8 mouse cellular contexts compared by ENCODE assay signal in genomic region chr3:94849338-94849737, GRCm38 (mm10). TPM values are rescaled to one million over a fixed set of nuclear protein-coding genes. Genes with fewer than 3 reads are reported as not detected.
DNase-seq lines count a peak whose midpoint lies in the region; ATAC-seq and TF ChIP-seq lines count a peak whose summit lies in the region.

No protein-coding gene starts in this region.

- 0 out of 2 replicates have a peak, but pooled peaks have one; percentile 17 for ATAC-seq in heart, embryonic 16.5 days (replicated peaks; ENCODE audit: extremely low read depth, insufficient read depth, low FRiP score)
- ATAC-seq in megakaryocyte, adult 5-6 weeks (ENCODE audit: poor library complexity, severe bottlenecking): peak; percentile 76

- no peaks in the 10 kb centered on the region for H3K27me3 ChIP-seq in heart, adult 2 months (ENCODE audit: control insufficient read depth, insufficient read depth, low read length)
- H3K27me3 ChIP-seq in heart, embryonic 10.5 days (ENCODE audit: insufficient read depth, poor library complexity, severe bottlenecking): no peaks in the 10 kb centered on the region
- H3K27me3 ChIP-seq in heart, embryonic 16.5 days (ENCODE audit: control insufficient read depth, insufficient read depth, low read length): no peaks in the 10 kb centered on the region

- H3K4me2 ChIP-seq in heart, embryonic 16.5 days (ENCODE audit: low read depth, low read length): no peak overlapping the region

- H3K9me3 ChIP-seq in heart, embryonic 10.5 days: no peaks in the 10 kb centered on the region
- H3K9me3 ChIP-seq in heart, embryonic 16.5 days (replicated peaks; ENCODE audit: control insufficient read depth, low read length): no peaks in the 10 kb centered on the region

- intact Hi-C loops in heart, adult 2 months (cut with DNase I): loop anchor here (2.0 to 10.0 kb wide), 3 partner anchors 37 to 395 kb away; no protein-coding TSS in a partner anchor

- H3K4me3 ChIP-seq in heart, adult 2 months: no peak overlapping the region
- H3K4me3 ChIP-seq in heart, embryonic 10.5 days: no peak overlapping the region
- H3K4me3 ChIP-seq in heart, embryonic 16.5 days (ENCODE audit: low read length): no peak overlapping the region
- no peak overlapping the region for H3K4me3 ChIP-seq in layer of hippocampus, adult 2 months

- no peak overlapping the region for H3K9ac ChIP-seq in heart, adult 2 months (ENCODE audit: low read depth, low read length)
- H3K9ac ChIP-seq in heart, embryonic 16.5 days (ENCODE audit: low read length): no peak overlapping the region

- H3K4me1 ChIP-seq in heart, adult 2 months (ENCODE audit: control insufficient read depth, insufficient read depth, low read length): peaks cover 4% of the 10 kb centered on the region
- H3K4me1 ChIP-seq in heart, embryonic 10.5 days: peaks cover 19% of the 10 kb centered on the region; the same call in 1 of the 2 replicates
- peaks cover 17% of the 10 kb centered on the region for H3K4me1 ChIP-seq in heart, embryonic 16.5 days (ENCODE audit: control insufficient read depth, insufficient read depth, low read length)

- peak; percentile 88 for TF ChIP-seq CTCF in heart, adult 2 months (IDR thresholded peaks at IDR 0.05)
- peak; percentile 85 for TF ChIP-seq CTCF in layer of hippocampus, adult 2 months (conservative IDR thresholded peaks at IDR 0.05)

- peaks cover 8% of the 10 kb centered on the region for H3K36me3 ChIP-seq in heart, adult 2 months (ENCODE audit: control insufficient read depth, insufficient read depth, low read length)
- H3K36me3 ChIP-seq in heart, embryonic 10.5 days: peaks cover 6% of the 10 kb centered on the region
- H3K36me3 ChIP-seq in heart, embryonic 16.5 days (ENCODE audit: control insufficient read depth, insufficient read depth): peaks cover 3% of the 10 kb centered on the region; the same call in 1 of the 2 replicates

- TF ChIP-seq EP300 in heart, adult 2 months (IDR thresholded peaks at IDR 0.05; ENCODE audit: insufficient read depth, low read depth, low read length): no peak

- peak; percentile 32 to 59 for DNase-seq in heart, adult 2 months
- no peak for DNase-seq in heart, embryonic 10.5 days (ENCODE audit: low spot score)
- peak; percentile 25 for DNase-seq in Muller cell, postnatal 12 days (ENCODE audit: inconsistent ontology term)
- DNase-seq in cerebellum, postnatal 4 days (ENCODE audit: low spot score in 2 of 2): peak; percentile 51 to 67
- DNase-seq in layer of hippocampus, adult 2 months (ENCODE audit: low spot score in 2 of 2): peak; percentile 37 to 64
- peak; percentile 71 to 87 for DNase-seq in spleen, postnatal 4 days (ENCODE audit: low spot score in 2 of 2)

- no peak for TF ChIP-seq POLR2A in heart, adult 2 months (IDR thresholded peaks at IDR 0.05; ENCODE audit: insufficient read depth, low read depth, low read length)

- no peak overlapping the region for H3K27ac ChIP-seq in heart, adult 2 months
- H3K27ac ChIP-seq in heart, embryonic 10.5 days: no peak overlapping the region
- H3K27ac ChIP-seq in heart, embryonic 16.5 days (ENCODE audit: low read length): no peak overlapping the region
- no peak overlapping the region for H3K27ac ChIP-seq in layer of hippocampus, adult 2 months

- WGBS in heart, adult 2 months: 11% methylated on average over 1 of the region's 1 CpGs
- WGBS in heart, embryonic 10.5 days: 18% methylated on average over 1 of the region's 1 CpGs
- WGBS in heart, embryonic 16.5 days: 10% methylated on average over 1 of the region's 1 CpGs

- peaks cover 10% of the 10 kb centered on the region for H3K79me2 ChIP-seq in heart, adult 2 months (replicated peaks; ENCODE audit: control insufficient read depth, insufficient read depth, low read length)

RNA-seq across cellular contexts. Expression of gene Pogz, which starts 12.0 kb away (rescaled TPM):
- total RNA-seq in heart, adult 2 months (2021): 10 to 100 TPM; 17.3 TPM
- 13.7 and 16.4 TPM in 2 replicates for polyA plus RNA-seq in heart, adult 2 months (2012; rRNA removed)
- polyA plus RNA-seq in heart, embryonic 10.5 days (2016; fragmentation: Nextera tagmentation; extraction: Ambion mirVana): 11.8 and 13.2 TPM in 2 replicates
- polyA plus RNA-seq in heart, embryonic 16.5 days (2015; fragmentation: Nextera tagmentation; extraction: Ambion mirVana): 8.9 and 9.5 TPM in 2 replicates
- total RNA-seq in layer of hippocampus, adult 2 months (2021): 10 to 100 TPM; 61.3 to 64.6 TPM
- total RNA-seq in megakaryocyte, adult 5-6 weeks (2015): 28.8 and 41.8 TPM in 2 replicates
- 12.1 and 14.4 TPM in 2 replicates for total RNA-seq in megakaryocyte, adult 5-6 weeks (2017)

RNA-seq across cellular contexts. Expression of gene Psmb4, which starts 37.4 kb away (rescaled TPM):
- total RNA-seq in heart, adult 2 months (2021): 100 to 1,000 TPM; 212 to 223 TPM
- 232 and 374 TPM in 2 replicates for polyA plus RNA-seq in heart, adult 2 months (2012; rRNA removed)
- polyA plus RNA-seq in heart, embryonic 10.5 days (2016; fragmentation: Nextera tagmentation; extraction: Ambion mirVana): 305 and 348 TPM in 2 replicates
- polyA plus RNA-seq in heart, embryonic 16.5 days (2015; fragmentation: Nextera tagmentation; extraction: Ambion mirVana): 279 and 299 TPM in 2 replicates
- total RNA-seq in layer of hippocampus, adult 2 months (2021): 100 to 1,000 TPM; 272 to 281 TPM
- 344 and 379 TPM in 2 replicates for total RNA-seq in megakaryocyte, adult 5-6 weeks (2015)
- total RNA-seq in megakaryocyte, adult 5-6 weeks (2017): 179 and 223 TPM in 2 replicates
